Mouse (Mus musculus) hindbrain, embryonic 12.5 days (tissue): ENCODE results near the gene Polh. TPM values are rescaled to one million over a fixed set of nuclear protein-coding genes. Genes with fewer than 3 reads are reported as not detected.

Source experiments
- ATAC-seq: fragments of 200-750 bp; cut with Nextera tagmentation; 2 replicates; pipeline ENCODE4 v1.8.0; 2017; ENCODE audit warnings: moderate TSS enrichment; ENCODE audit not compliant: low FRiP score
- H3K27ac ChIP-seq: fragments of 300-500 bp; sonication (generic); 2 replicates; pipeline ENCODE4 v1.5.1; 2016; ENCODE audit warnings: mild to moderate bottlenecking
- H3K27me3 ChIP-seq: fragments of 300-500 bp; sonication (generic); 2 replicates; pipeline ENCODE4 v1.6.1; 2016; ENCODE audit warnings: mild to moderate bottlenecking
- H3K36me3 ChIP-seq: fragments of 300-500 bp; sonication (generic); 2 replicates; pipeline ENCODE4 v1.6.1; 2016; ENCODE audit warnings: mild to moderate bottlenecking
- H3K4me1 ChIP-seq: fragments of 300-500 bp; sonication (generic); 2 replicates; pipeline ENCODE4 v1.6.1; 2016
- H3K4me2 ChIP-seq: fragments of 300-500 bp; sonication (generic); replicated peaks from 2 replicates; pipeline ENCODE4 v1.6.1; 2016; ENCODE audit warnings: mild to moderate bottlenecking
- H3K4me3 ChIP-seq: fragments of 300-500 bp; sonication (generic); 2 replicates; pipeline ENCODE4 v1.5.1; 2016; ENCODE audit warnings: mild to moderate bottlenecking
- H3K9ac ChIP-seq: fragments of 300-500 bp; sonication (generic); 2 replicates; pipeline ENCODE4 v1.6.1; 2016; ENCODE audit warnings: mild to moderate bottlenecking, moderate library complexity
- H3K9me3 ChIP-seq: fragments of 300-500 bp; sonication (generic); replicated peaks from 2 replicates; pipeline ENCODE4 v1.6.1; 2016; ENCODE audit warnings: mild to moderate bottlenecking
- WGBS: fragments of 180-500 bp; shearing (Covaris S2); methylation state at CpG from one replicate; pipeline ENCODE4 v1.1.7; 2016; 5-methylcytosine and 5-hydroxymethylcytosine counted together
- polyA plus RNA-seq: library from polyadenylated mRNA; unstranded; fragments of >200 nt; fragmentation: Nextera tagmentation; extraction: Ambion mirVana; gene quantifications from 2 replicates; pipeline ENCODE4 v1.2.1, GENCODE M21; 2016

The Polh gene
- polyA plus RNA-seq, 1 experiment from 2014 or later: 12.4 TPM

DNA sequence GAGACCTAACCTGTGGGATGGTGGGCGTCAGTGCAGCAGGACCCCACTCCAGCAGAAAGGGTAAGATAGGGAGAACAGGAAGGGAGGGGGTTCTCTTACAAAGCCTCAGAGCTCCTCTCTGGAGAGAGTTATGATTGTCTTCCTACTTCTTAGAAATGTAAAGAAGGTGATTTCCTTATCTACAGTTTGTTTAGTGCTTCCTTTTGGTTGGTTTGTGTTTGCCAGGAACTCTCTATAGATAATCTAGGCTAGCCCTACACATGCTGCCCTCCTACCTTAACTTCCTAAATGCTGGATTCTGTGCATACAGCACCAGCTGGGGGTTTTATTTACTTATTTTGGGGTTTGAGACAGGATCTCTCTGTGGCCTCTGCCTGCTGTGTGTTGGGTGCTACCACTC, 33.6 kb upstream of the Polh start:
- no peak for ATAC-seq
- WGBS: 94% methylated on average over 1 of the region's 1 CpGs
- H3K4me3 ChIP-seq: no peak overlapping the region
- H3K4me1 ChIP-seq: no peaks in the 10 kb centered on the region
- H3K9ac ChIP-seq: no peak overlapping the region
- no peak overlapping the region for H3K4me2 ChIP-seq
- no peaks in the 10 kb centered on the region for H3K27me3 ChIP-seq
- no peaks in the 10 kb centered on the region for H3K9me3 ChIP-seq
- H3K36me3 ChIP-seq: peaks cover 71% of the 10 kb centered on the region
- no peak overlapping the region for H3K27ac ChIP-seq

- peaks cover 91% of the 10 kb centered on the region for H3K36me3 ChIP-seq
These were observed 25.1 kb upstream of the Polh start for GRCm38 (mm10) chr17:46227576-46227975.

GRCm38 (mm10) chr17:46221601-46222000, 19.2 kb upstream of the Polh start:
- no peaks in the 10 kb centered on the region for H3K9me3 ChIP-seq
- no peak overlapping the region for H3K4me2 ChIP-seq
- H3K27ac ChIP-seq: no peak overlapping the region
- peaks cover 97% of the 10 kb centered on the region for H3K36me3 ChIP-seq
- no peaks in the 10 kb centered on the region for H3K27me3 ChIP-seq
- H3K9ac ChIP-seq: no peak overlapping the region
- H3K4me3 ChIP-seq: no peak overlapping the region
- WGBS: 94% methylated on average over 3 of the region's 3 CpGs
- H3K4me1 ChIP-seq: no peaks in the 10 kb centered on the region
- no peak for ATAC-seq

More at GRCm38 (mm10) chr17:46227576-46227975, 25.1 kb upstream of the Polh start:
- no peaks in the 10 kb centered on the region for H3K4me1 ChIP-seq
- H3K27ac ChIP-seq: no peak overlapping the region
- H3K4me3 ChIP-seq: no peak overlapping the region
- no peaks in the 10 kb centered on the region for H3K27me3 ChIP-seq
- no peaks in the 10 kb centered on the region for H3K9me3 ChIP-seq
- no peak for ATAC-seq
- H3K4me2 ChIP-seq: no peak overlapping the region
- no peak overlapping the region for H3K9ac ChIP-seq
- 87% methylated on average over 7 of the region's 7 CpGs for WGBS

- H3K36me3 ChIP-seq: peaks cover 90% of the 10 kb centered on the region
- no peak overlapping the region for H3K9ac ChIP-seq
- no peaks in the 10 kb centered on the region for H3K4me1 ChIP-seq
- WGBS: 94% methylated on average over 3 of the region's 3 CpGs
- H3K27me3 ChIP-seq: no peaks in the 10 kb centered on the region
- H3K9me3 ChIP-seq: no peaks in the 10 kb centered on the region
- H3K27ac ChIP-seq: no peak overlapping the region
- no peak overlapping the region for H3K4me3 ChIP-seq
- ATAC-seq: no peak
- no peak overlapping the region for H3K4me2 ChIP-seq
These were observed 8.1 kb upstream of the Polh start for GRCm38 (mm10) chr17:46210550-46210949.

- peaks cover 57% of the 10 kb centered on the region for H3K36me3 ChIP-seq
- no peaks in the 10 kb centered on the region for H3K9me3 ChIP-seq
- no peak overlapping the region for H3K4me2 ChIP-seq
- H3K27me3 ChIP-seq: no peaks in the 10 kb centered on the region
- no peak for ATAC-seq
- H3K4me1 ChIP-seq: peaks cover 15% of the 10 kb centered on the region
- H3K9ac ChIP-seq: no peak overlapping the region
- H3K27ac ChIP-seq: no peak overlapping the region
- no peak overlapping the region for H3K4me3 ChIP-seq
These were observed 4.2 kb upstream of the Polh start for GRCm38 (mm10) chr17:46206676-46207075.

DNA sequence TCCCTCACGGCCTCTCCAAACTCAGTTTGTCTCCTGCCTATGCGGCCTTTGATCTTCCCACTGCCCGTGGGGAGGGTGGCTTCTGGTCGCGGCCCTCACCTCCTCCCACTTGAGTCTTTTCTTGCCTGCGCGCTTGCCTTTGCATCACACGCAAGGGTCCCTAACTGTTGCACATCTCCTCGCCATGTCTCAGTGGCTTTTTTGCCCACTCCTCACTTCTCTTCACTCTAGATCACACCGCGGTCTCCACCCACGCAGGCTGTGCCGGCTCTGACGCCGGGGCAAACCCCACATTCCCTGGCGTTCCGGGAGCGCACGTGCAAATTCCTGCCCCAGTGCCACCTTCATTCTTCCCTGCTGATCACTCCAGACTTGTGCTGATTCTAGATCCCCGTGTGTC, 633 bp upstream of the Polh start:
- no peaks in the 10 kb centered on the region for H3K9me3 ChIP-seq
- peaks cover 22% of the 10 kb centered on the region for H3K4me1 ChIP-seq
- H3K27ac ChIP-seq: peak overlapping the region; percentile 87
- ATAC-seq: no peak; the same call in 1 of the 2 replicates
- H3K4me3 ChIP-seq: peak overlapping the region; percentile 93
- under 1% methylated on average over 20 of the region's 20 CpGs for WGBS
- no peaks in the 10 kb centered on the region for H3K27me3 ChIP-seq
- H3K9ac ChIP-seq: peak overlapping the region; percentile 88
- peak overlapping the region; percentile 94 for H3K4me2 ChIP-seq
- H3K36me3 ChIP-seq: peaks cover 38% of the 10 kb centered on the region

DNA sequence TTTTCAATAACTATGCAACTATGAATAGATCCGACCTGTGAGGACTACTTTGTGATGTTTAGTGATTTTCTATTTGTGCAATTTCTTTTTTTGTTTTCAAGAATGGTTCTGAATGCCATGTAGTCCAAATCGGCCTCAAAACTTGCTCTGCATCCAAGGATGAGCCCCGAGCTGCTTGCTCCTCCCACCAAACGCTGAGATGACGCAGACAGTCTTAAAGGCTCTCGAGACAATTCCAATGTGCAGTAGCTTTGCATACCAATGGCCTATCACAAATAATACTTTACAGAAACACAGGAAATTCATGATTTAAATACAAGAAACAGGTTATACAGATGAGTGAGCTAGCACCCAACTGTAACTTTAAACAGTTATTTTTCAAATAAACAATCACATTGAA, 1.3 kb downstream of the Polh start:
- no peak for ATAC-seq
- peak overlapping the region; percentile 93; the same call in 1 of the 2 replicates for H3K4me3 ChIP-seq
- WGBS: 71% methylated on average over 6 of the region's 6 CpGs
- peaks cover 38% of the 10 kb centered on the region for H3K36me3 ChIP-seq
- H3K4me1 ChIP-seq: peaks cover 22% of the 10 kb centered on the region
- peak overlapping the region; percentile 94 for H3K4me2 ChIP-seq
- H3K9me3 ChIP-seq: no peaks in the 10 kb centered on the region
- peak overlapping the region; percentile 88; the same call in 1 of the 2 replicates for H3K9ac ChIP-seq
- H3K27ac ChIP-seq: no peak overlapping the region
- no peaks in the 10 kb centered on the region for H3K27me3 ChIP-seq

DNA sequence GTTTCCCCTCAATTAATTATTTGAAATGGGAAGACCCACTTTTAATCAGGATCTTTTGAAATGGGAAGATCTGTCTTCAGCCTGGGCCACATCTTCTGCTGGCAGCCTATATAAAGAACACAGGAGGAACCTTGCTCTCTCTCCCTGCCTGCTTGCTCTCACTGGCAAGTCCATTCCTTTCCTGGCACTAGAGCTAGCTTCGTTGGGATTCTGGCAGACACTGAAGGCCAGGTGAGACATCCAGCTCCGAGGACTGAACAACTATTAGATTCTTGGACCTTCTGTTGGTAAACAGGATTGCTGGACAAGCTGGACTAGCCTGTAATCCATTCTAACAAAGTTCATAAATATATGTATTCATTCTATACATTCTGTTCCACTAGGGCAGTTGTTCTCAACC, 13.6 kb downstream of the Polh start:
- H3K27ac ChIP-seq: no peak overlapping the region
- H3K4me2 ChIP-seq: no peak overlapping the region
- H3K4me3 ChIP-seq: no peak overlapping the region
- no peaks in the 10 kb centered on the region for H3K4me1 ChIP-seq
- no peak for ATAC-seq
- H3K27me3 ChIP-seq: no peaks in the 10 kb centered on the region
- 94% methylated on average over 2 of the region's 2 CpGs for WGBS
- peaks cover 85% of the 10 kb centered on the region for H3K36me3 ChIP-seq
- no peak overlapping the region for H3K9ac ChIP-seq
- no peaks in the 10 kb centered on the region for H3K9me3 ChIP-seq

DNA sequence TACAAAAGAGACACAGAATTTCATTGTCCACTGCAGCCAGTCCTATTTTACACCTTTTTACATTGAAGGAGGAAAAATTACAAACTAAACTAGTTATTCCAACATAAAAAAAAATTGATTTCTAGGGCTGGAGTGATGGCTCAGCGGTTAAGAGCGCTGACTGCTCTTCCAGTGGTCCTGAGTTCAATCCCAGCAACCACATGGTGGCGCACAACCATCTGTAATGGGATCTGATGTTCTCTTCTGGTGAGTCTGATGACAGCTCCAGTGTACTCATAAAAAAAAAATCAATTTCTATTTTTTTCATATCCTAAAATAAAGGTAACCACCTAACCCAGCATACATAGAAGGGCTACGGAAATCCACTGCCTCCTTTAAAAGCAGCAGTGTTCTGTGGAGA, 20.2 kb downstream of the Polh start:
- H3K27ac ChIP-seq: no peak overlapping the region
- peaks cover 87% of the 10 kb centered on the region for H3K36me3 ChIP-seq
- H3K27me3 ChIP-seq: no peaks in the 10 kb centered on the region
- H3K9me3 ChIP-seq: no peaks in the 10 kb centered on the region
- H3K4me2 ChIP-seq: no peak overlapping the region
- ATAC-seq: no peak
- no peaks in the 10 kb centered on the region for H3K4me1 ChIP-seq
- WGBS: 80% methylated on average over 4 of the region's 4 CpGs
- no peak overlapping the region for H3K9ac ChIP-seq
- no peak overlapping the region for H3K4me3 ChIP-seq

- H3K4me1 ChIP-seq: no peaks in the 10 kb centered on the region
- H3K27ac ChIP-seq: no peak overlapping the region
- no peak overlapping the region for H3K4me3 ChIP-seq
- no peaks in the 10 kb centered on the region for H3K27me3 ChIP-seq
- no peak overlapping the region for H3K9ac ChIP-seq
- H3K9me3 ChIP-seq: no peaks in the 10 kb centered on the region
- H3K4me2 ChIP-seq: no peak overlapping the region
- H3K36me3 ChIP-seq: peaks cover 68% of the 10 kb centered on the region
- ATAC-seq: no peak
- WGBS: 79% methylated on average over 3 of the region's 3 CpGs
These were observed 31.9 kb downstream of the Polh start for GRCm38 (mm10) chr17:46170538-46170937.

- Histone ChIP-seq H3K4me1 (no peaks in the 10 kb centered on the region), H3K9me3 (no peaks in the 10 kb centered on the region), H3K36me3 (peaks cover 78% of the 10 kb centered on the region), H3K27me3 (no peaks in the 10 kb centered on the region), H3K27ac (no peak overlapping the region), H3K4me3 (no peak overlapping the region), H3K9ac (no peak overlapping the region), H3K4me2 (no peak overlapping the region)
- ATAC-seq: no peak
- WGBS: 90% methylated on average over 5 of the region's 5 CpGs
These were observed 33.7 kb downstream of the Polh start for GRCm38 (mm10) chr17:46168768-46169167.

- H3K9ac ChIP-seq: no peak overlapping the region
- no peak overlapping the region for H3K27ac ChIP-seq
- peaks cover 82% of the 10 kb centered on the region for H3K36me3 ChIP-seq
- no peak for ATAC-seq
- H3K4me2 ChIP-seq: no peak overlapping the region
- H3K4me1 ChIP-seq: peaks cover under 1% of the 10 kb centered on the region; the same call in 1 of the 2 replicates
- H3K9me3 ChIP-seq: no peaks in the 10 kb centered on the region
- no peak overlapping the region for H3K4me3 ChIP-seq
- 58% methylated on average over 5 of the region's 5 CpGs for WGBS
- H3K27me3 ChIP-seq: no peaks in the 10 kb centered on the region
These were observed 34.1 kb downstream of the Polh start for GRCm38 (mm10) chr17:46168318-46168717.

- no peak overlapping the region for H3K4me2 ChIP-seq
- peaks cover 13% of the 10 kb centered on the region for H3K4me1 ChIP-seq
- H3K4me3 ChIP-seq: no peak overlapping the region
- H3K9me3 ChIP-seq: no peaks in the 10 kb centered on the region
- ATAC-seq: no peak
- WGBS: 87% methylated on average over 11 of the region's 11 CpGs
- peaks cover 74% of the 10 kb centered on the region for H3K36me3 ChIP-seq
- H3K27me3 ChIP-seq: no peaks in the 10 kb centered on the region
- no peak overlapping the region for H3K27ac ChIP-seq
- no peak overlapping the region for H3K9ac ChIP-seq
These were observed 35.4 kb downstream of the Polh start for GRCm38 (mm10) chr17:46167014-46167413.
